Mouse (Mus musculus): ENCODE measurements at regions not wholly inside any gene's neighbourhood (a gene's known extent, or its start where the extent isn't known, plus 50 kb on each side); places are given as distances from the start of the nearest gene placed in this dataset.

DNA sequence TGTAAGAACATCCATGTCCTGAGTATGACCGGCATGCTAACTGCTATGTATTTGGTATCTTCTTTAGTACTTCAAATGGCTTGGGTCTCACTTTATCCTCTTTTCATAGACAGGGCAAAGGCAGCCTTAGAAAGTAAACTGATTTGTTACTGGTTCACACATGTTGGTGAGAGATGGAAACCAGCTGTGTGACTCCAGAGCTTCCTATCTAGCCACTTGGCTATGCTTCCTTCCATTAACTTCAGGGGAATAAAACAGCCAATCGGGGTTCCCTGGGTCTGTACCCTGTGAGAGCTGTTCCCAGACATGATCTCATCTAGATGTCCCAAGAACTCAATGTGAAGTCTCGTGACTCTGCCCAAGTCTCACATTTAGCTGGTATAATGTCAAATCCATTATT lies 203.5 kb downstream of the Rps15a start:
- no peak for TF ChIP-seq GATA1 (IDR thresholded peaks at IDR 0.05; ENCODE audit: low read length)
- TF ChIP-seq TAL1 (IDR thresholded peaks at IDR 0.05; ENCODE audit: low read length): no peak
